Mouse (Mus musculus) heart, embryonic 13.5 days (tissue): ENCODE data around the gene Lyst. TPM values are rescaled to one million over a fixed set of nuclear protein-coding genes. Genes with fewer than 3 reads are reported as not detected.

Source experiments
- ATAC-seq: fragments of 200-750 bp; cut with Nextera tagmentation; 2 replicates; pipeline ENCODE4 v1.8.0; 2017; ENCODE audit warnings: moderate TSS enrichment; ENCODE audit not compliant: insufficient number of reproducible peaks, low FRiP score, low TSS enrichment; ENCODE audit errors: extremely low read depth
- H3K27ac ChIP-seq: fragments of 300-500 bp; sonication (generic); replicated peaks from 2 replicates; pipeline ENCODE4 v1.5.1; 2015; ENCODE audit warnings: moderate library complexity, mild to moderate bottlenecking, inconsistent platforms
- H3K27me3 ChIP-seq: fragments of 300-500 bp; sonication (generic); replicated peaks from 2 replicates; pipeline ENCODE4 v1.6.1; 2015; ENCODE audit warnings: mild to moderate bottlenecking, inconsistent platforms
- H3K36me3 ChIP-seq: fragments of 300-500 bp; sonication (generic); 2 replicates; pipeline ENCODE4 v1.6.1; 2015; ENCODE audit warnings: mild to moderate bottlenecking, inconsistent platforms
- H3K4me1 ChIP-seq: fragments of 300-500 bp; sonication (generic); 2 replicates; pipeline ENCODE4 v1.6.1; 2015; ENCODE audit warnings: inconsistent platforms
- H3K4me2 ChIP-seq: fragments of 300-500 bp; sonication (generic); 2 replicates; pipeline ENCODE4 v1.6.1; 2015; ENCODE audit warnings: inconsistent platforms, mild to moderate bottlenecking, moderate library complexity
- H3K4me3 ChIP-seq: fragments of 300-500 bp; sonication (generic); 2 replicates; pipeline ENCODE4 v1.5.1; 2015; ENCODE audit warnings: moderate library complexity, mild to moderate bottlenecking, inconsistent platforms
- H3K9ac ChIP-seq: fragments of 300-500 bp; sonication (generic); 2 replicates; pipeline ENCODE4 v1.6.1; 2015; ENCODE audit warnings: inconsistent platforms, mild to moderate bottlenecking, moderate library complexity
- H3K9me3 ChIP-seq: fragments of 300-500 bp; sonication (generic); 2 replicates; pipeline ENCODE4 v1.6.1; 2016; ENCODE audit warnings: inconsistent platforms
- WGBS: fragments of 180-500 bp; shearing (Covaris S2); methylation state at CpG from one replicate; pipeline ENCODE4 v1.1.7; 2015; ENCODE audit warnings: mixed read lengths; 5-methylcytosine and 5-hydroxymethylcytosine counted together
- polyA plus RNA-seq: library from polyadenylated mRNA; unstranded; fragments of >200 nt; fragmentation: Nextera tagmentation; extraction: Ambion mirVana; gene quantifications from 2 replicates; pipeline ENCODE4 v1.2.1, GENCODE M21; 2015

Lyst gene
- polyA plus RNA-seq, 1 experiment from 2014 or later: 2.6 TPM

GRCm38 (mm10) chr13:13574258-13574870 is 15.8 kb upstream of the Lyst start:
- peaks cover 21% of the 10 kb centered on the region for H3K4me1 ChIP-seq

GRCm38 (mm10) chr13:13575106-13575505 is 15.1 kb upstream of the Lyst start:
- Histone ChIP-seq H3K36me3 (no peaks in the 10 kb centered on the region), H3K4me3 (no peak overlapping the region), H3K27me3 (no peaks in the 10 kb centered on the region), H3K4me1 (peaks cover 25% of the 10 kb centered on the region), H3K9me3 (no peaks in the 10 kb centered on the region), H3K9ac (no peak overlapping the region), H3K27ac (no peak overlapping the region), H3K4me2 (no peak overlapping the region)
- no peak for ATAC-seq
- 72% methylated on average over 8 of the region's 8 CpGs for WGBS

More at GRCm38 (mm10) chr13:13574258-13574870, 15.8 kb upstream of the Lyst start:
- 82% methylated on average over 8 of the region's 8 CpGs for WGBS
- Histone ChIP-seq H3K9me3 (no peaks in the 10 kb centered on the region), H3K27ac (no peak overlapping the region), H3K27me3 (no peaks in the 10 kb centered on the region), H3K4me2 (no peak overlapping the region), H3K9ac (no peak overlapping the region), H3K36me3 (no peaks in the 10 kb centered on the region), H3K4me3 (no peak overlapping the region)
- no peak for ATAC-seq

GRCm38 (mm10) chr13:13576469-13577205 is 13.6 kb upstream of the Lyst start:
- no peak overlapping the region for H3K9ac ChIP-seq
- H3K4me2 ChIP-seq: peak overlapping the region; percentile 26
- 38% methylated on average over 8 of the region's 8 CpGs for WGBS
- no peaks in the 10 kb centered on the region for H3K27me3 ChIP-seq
- H3K36me3 ChIP-seq: no peaks in the 10 kb centered on the region
- no peak overlapping the region for H3K4me3 ChIP-seq
- no peaks in the 10 kb centered on the region for H3K9me3 ChIP-seq
- peaks cover 26% of the 10 kb centered on the region for H3K4me1 ChIP-seq
- no peak; the same call in 1 of the 2 replicates for ATAC-seq
- H3K27ac ChIP-seq: 0 out of 2 replicates have a peak overlapping the region, but pooled peaks have one; percentile 21

DNA sequence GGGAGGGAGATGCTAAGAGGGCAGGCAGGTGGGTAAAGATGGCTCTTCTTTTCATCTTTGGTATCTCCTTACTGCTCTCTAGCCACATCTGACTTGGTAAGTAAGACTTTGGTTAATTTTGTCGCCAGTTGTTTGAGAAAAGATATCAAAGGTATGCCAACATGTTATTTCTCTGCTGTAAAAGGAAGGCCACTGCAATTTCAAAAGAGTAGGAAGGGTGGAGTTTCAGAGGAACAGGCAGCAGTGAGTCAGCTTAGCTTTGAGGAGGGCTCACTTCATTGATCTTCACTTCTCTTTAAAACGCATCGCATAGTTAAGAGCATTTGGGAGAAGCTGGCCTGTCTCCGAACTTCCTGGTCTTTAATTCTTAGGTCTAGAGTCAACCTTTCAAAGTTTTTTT is 8.2 kb upstream of the Lyst start:
- ATAC-seq: no peak
- Histone ChIP-seq H3K9me3 (no peaks in the 10 kb centered on the region), H3K27me3 (no peaks in the 10 kb centered on the region), H3K27ac (no peak overlapping the region), H3K4me1 (peaks cover 12% of the 10 kb centered on the region), H3K9ac (no peak overlapping the region), H3K4me3 (no peak overlapping the region), H3K36me3 (no peaks in the 10 kb centered on the region), H3K4me2 (no peak overlapping the region)
- 69% methylated on average over 4 of the region's 4 CpGs for WGBS

GRCm38 (mm10) chr13:13583473-13583872 is 6.7 kb upstream of the Lyst start:
- H3K9me3 ChIP-seq: no peaks in the 10 kb centered on the region
- ATAC-seq: no peak
- peaks cover 9% of the 10 kb centered on the region for H3K4me1 ChIP-seq
- H3K36me3 ChIP-seq: no peaks in the 10 kb centered on the region
- 64% methylated on average over 2 of the region's 2 CpGs for WGBS
- H3K27me3 ChIP-seq: no peaks in the 10 kb centered on the region
- H3K4me3 ChIP-seq: no peak overlapping the region
- H3K9ac ChIP-seq: no peak overlapping the region
- no peak overlapping the region for H3K4me2 ChIP-seq
- no peak overlapping the region for H3K27ac ChIP-seq

GRCm38 (mm10) chr13:13587653-13588184 is 2.5 kb upstream of the Lyst start:
- Histone ChIP-seq H3K27me3 (no peaks in the 10 kb centered on the region), H3K4me2 (no peak overlapping the region), H3K9me3 (no peaks in the 10 kb centered on the region), H3K27ac (no peak overlapping the region), H3K4me3 (no peak overlapping the region), H3K36me3 (no peaks in the 10 kb centered on the region), H3K4me1 (peaks cover 16% of the 10 kb centered on the region), H3K9ac (no peak overlapping the region)
- no peak for ATAC-seq
- WGBS: 60% methylated on average over 1 of the region's 1 CpGs

- Histone ChIP-seq H3K4me2 (no peak overlapping the region), H3K27ac (no peak overlapping the region), H3K4me3 (no peak overlapping the region), H3K36me3 (no peaks in the 10 kb centered on the region), H3K9me3 (no peaks in the 10 kb centered on the region), H3K9ac (no peak overlapping the region), H3K27me3 (no peaks in the 10 kb centered on the region), H3K4me1 (peaks cover 16% of the 10 kb centered on the region)
- ATAC-seq: no peak
- WGBS: 82% methylated on average over 1 of the region's 1 CpGs
Measured at GRCm38 (mm10) chr13:13588518-13588917, 1.7 kb upstream of the Lyst start.

DNA sequence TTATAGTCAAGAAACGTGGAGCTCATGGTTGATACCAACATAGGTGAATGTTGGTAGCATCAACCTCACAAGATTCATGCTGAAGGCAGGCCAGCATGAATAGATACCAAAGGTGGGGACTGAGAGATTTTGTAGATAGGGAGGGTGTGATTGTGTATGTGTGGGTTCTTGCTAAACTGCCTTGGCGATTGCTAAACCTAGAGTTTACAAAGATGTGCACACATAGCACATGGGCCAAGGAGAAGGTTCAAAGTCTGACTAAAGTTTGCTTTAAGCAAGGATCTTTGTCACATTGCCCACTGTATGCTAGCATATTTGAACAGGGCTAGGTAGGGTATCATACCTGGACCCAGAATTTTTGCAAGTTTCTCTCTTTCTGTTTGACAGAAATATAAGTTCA is 1.2 kb upstream of the Lyst start:
- H3K36me3 ChIP-seq: no peaks in the 10 kb centered on the region
- WGBS: 79% methylated on average over 2 of the region's 2 CpGs
- no peak overlapping the region for H3K27ac ChIP-seq
- no peak for ATAC-seq
- peaks cover 16% of the 10 kb centered on the region for H3K4me1 ChIP-seq
- H3K9ac ChIP-seq: no peak overlapping the region
- H3K4me2 ChIP-seq: no peak overlapping the region
- no peaks in the 10 kb centered on the region for H3K27me3 ChIP-seq
- H3K9me3 ChIP-seq: no peaks in the 10 kb centered on the region
- H3K4me3 ChIP-seq: no peak overlapping the region

- ATAC-seq: no peak
- 66% methylated on average over 4 of the region's 4 CpGs for WGBS
- H3K4me2 ChIP-seq: peak overlapping the region; percentile 85; the same call in 1 of the 2 replicates
Measured at GRCm38 (mm10) chr13:13591892-13592291, 1.7 kb downstream of the Lyst start.

DNA sequence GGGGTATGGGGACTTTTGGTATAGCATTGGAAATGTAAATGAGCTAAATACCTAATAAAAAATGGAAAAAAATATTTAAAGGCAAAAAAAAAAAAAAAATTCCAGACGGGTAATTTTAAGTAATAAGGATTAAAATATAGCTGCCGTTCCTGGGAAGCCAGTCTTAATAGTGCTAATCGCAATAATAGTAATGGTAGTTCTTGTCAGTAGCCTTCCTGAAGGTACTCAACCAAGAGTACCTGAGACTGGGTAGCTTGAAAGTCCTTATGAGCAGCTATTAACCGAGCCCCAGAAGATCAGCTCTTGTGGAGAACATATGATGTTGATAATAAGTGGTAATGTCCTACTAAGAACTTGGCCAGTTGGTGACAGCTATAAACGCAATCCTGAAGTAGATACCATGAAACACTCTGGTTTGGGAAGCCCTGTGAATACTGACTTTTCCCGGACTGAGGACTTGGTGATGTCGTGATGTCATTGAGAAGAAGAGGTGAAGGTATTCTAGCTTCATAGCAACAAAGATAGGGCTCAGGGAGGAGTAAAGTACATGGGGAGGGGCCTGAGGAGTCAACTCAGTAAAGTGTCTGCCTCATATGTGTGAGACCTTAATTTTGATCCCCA is 6.3 kb downstream of the Lyst start:
- ATAC-seq: no peak
- H3K27ac ChIP-seq: no peak overlapping the region
- no peak overlapping the region for H3K9ac ChIP-seq
- H3K4me2 ChIP-seq: no peak overlapping the region
- WGBS: 87% methylated on average over 7 of the region's 7 CpGs
- no peaks in the 10 kb centered on the region for H3K36me3 ChIP-seq
- H3K27me3 ChIP-seq: no peaks in the 10 kb centered on the region
- H3K9me3 ChIP-seq: no peaks in the 10 kb centered on the region
- no peak overlapping the region for H3K4me3 ChIP-seq
- H3K4me1 ChIP-seq: peaks cover 6% of the 10 kb centered on the region

More at GRCm38 (mm10) chr13:13591892-13592291, 1.7 kb downstream of the Lyst start:
- Histone ChIP-seq H3K36me3 (no peaks in the 10 kb centered on the region), H3K4me3 (no peak overlapping the region), H3K9me3 (no peaks in the 10 kb centered on the region), H3K27ac (no peak overlapping the region), H3K4me1 (peaks cover 13% of the 10 kb centered on the region), H3K9ac (no peak overlapping the region), H3K27me3 (no peaks in the 10 kb centered on the region)

- WGBS: 58% methylated on average over 2 of the region's 2 CpGs
- H3K36me3 ChIP-seq: no peaks in the 10 kb centered on the region
- no peak for ATAC-seq
Measured at GRCm38 (mm10) chr13:13597896-13598295, 7.7 kb downstream of the Lyst start.

More at GRCm38 (mm10) chr13:13597896-13598295, 7.7 kb downstream of the Lyst start:
- Histone ChIP-seq H3K9me3 (no peaks in the 10 kb centered on the region), H3K27me3 (no peaks in the 10 kb centered on the region), H3K27ac (no peak overlapping the region), H3K4me1 (no peaks in the 10 kb centered on the region), H3K4me3 (no peak overlapping the region), H3K4me2 (no peak overlapping the region), H3K9ac (no peak overlapping the region)
